Mouse (Mus musculus) lung, postnatal 0 days (tissue): ENCODE measurements around the gene Hsp90ab1. TPM values are rescaled to one million over a fixed set of nuclear protein-coding genes. Genes with fewer than 3 reads are reported as not detected.

Source experiments
- ATAC-seq: fragments of 200-750 bp; cut with Nextera tagmentation; 2 replicates; pipeline ENCODE4 v1.8.0; 2017; ENCODE audit warnings: moderate library complexity
- DNase-seq: peaks from one replicate; pipeline ENCODE4 v3.0.0-alpha.2; 2016; ENCODE audit warnings: low spot score
- H3K27ac ChIP-seq: fragments of 300-500 bp; sonication (generic); 2 replicates; pipeline ENCODE4 v1.5.1; 2014; ENCODE audit warnings: antibody characterized with exemption, mild to moderate bottlenecking, low read length, mixed read lengths
- H3K27me3 ChIP-seq: fragments of 300-500 bp; sonication (generic); replicated peaks from 2 replicates; pipeline ENCODE4 v1.6.1; 2014; ENCODE audit warnings: low read length, mixed read lengths; ENCODE audit not compliant: insufficient read depth
- H3K36me3 ChIP-seq: fragments of 300-500 bp; sonication (generic); 2 replicates; pipeline ENCODE4 v1.6.1; 2014; ENCODE audit warnings: low read length, mixed read lengths; ENCODE audit not compliant: insufficient read depth
- H3K4me1 ChIP-seq: fragments of 300-500 bp; sonication (generic); 2 replicates; pipeline ENCODE4 v1.6.1; 2014; ENCODE audit warnings: antibody characterized with exemption, low read depth, low read length, mixed read lengths; ENCODE audit not compliant: insufficient read depth
- H3K4me2 ChIP-seq: fragments of 300-500 bp; sonication (generic); replicated peaks from 2 replicates; pipeline ENCODE4 v1.6.1; 2014; ENCODE audit warnings: low read depth, mild to moderate bottlenecking, low read length, moderate library complexity, mixed read lengths
- H3K4me3 ChIP-seq: fragments of 300-500 bp; sonication (generic); 2 replicates; pipeline ENCODE4 v1.5.1; 2014; ENCODE audit warnings: low read depth, low read length
- H3K9ac ChIP-seq: fragments of 300-500 bp; sonication (generic); replicated peaks from 2 replicates; pipeline ENCODE4 v1.6.1; 2014; ENCODE audit warnings: low read depth, mild to moderate bottlenecking
- H3K9me3 ChIP-seq: fragments of 300-500 bp; sonication (generic); 2 replicates; pipeline ENCODE4 v1.6.1; 2016; ENCODE audit warnings: low read length, mixed read lengths
- CTCF ChIP-seq: IDR thresholded peaks from 2 replicates; pipeline ENCODE4 v1.5.1; 2016; ENCODE audit warnings: antibody characterized with exemption, mild to moderate bottlenecking
- EP300 ChIP-seq: IDR thresholded peaks from 2 replicates; pipeline ENCODE4 v1.6.1; 2016; ENCODE audit warnings: antibody characterized with exemption, mild to moderate bottlenecking, control low read depth
- WGBS: fragments of 180-500 bp; shearing (Covaris S2); extraction: QIAGEN DNeasy Blood & Tissue Kit; methylation state at CpG from one replicate; pipeline ENCODE4 v1.1.7; 2014; 5-methylcytosine and 5-hydroxymethylcytosine counted together
- polyA plus RNA-seq: library from polyadenylated mRNA; unstranded; fragments of >200 nt; fragmentation: Nextera tagmentation; extraction: Ambion mirVana; gene quantifications from 2 replicates; pipeline ENCODE4 v1.2.1, GENCODE M21; 2015

Gene Hsp90ab1
- polyA plus RNA-seq, 1 experiment from 2014 or later, result 607 TPM

- WGBS, result 74% methylated on average over 4 of the region's 4 CpGs
- no peak overlapping the region for H3K9ac ChIP-seq
- ATAC-seq (no peak), DNase-seq (peak; percentile 42)
- H3K4me1 ChIP-seq, result peaks cover 3% of the 10 kb centered on the region; the same call in 1 of the 2 replicates
- H3K9me3 ChIP-seq, result no peaks in the 10 kb centered on the region
- H3K4me3 ChIP-seq, result no peak overlapping the region
- H3K4me2 ChIP-seq, result no peak overlapping the region
- no peaks in the 10 kb centered on the region for H3K27me3 ChIP-seq
- H3K27ac ChIP-seq, result 0 out of 2 replicates have a peak overlapping the region, but pooled peaks have one; percentile 0
- H3K36me3 ChIP-seq, result peaks cover 45% of the 10 kb centered on the region
- TF ChIP-seq EP300 (no peak), CTCF (no peak)
Measured at GRCm38 (mm10) chr17:45569999-45570398, 3.1 kb downstream of the Hsp90ab1 start.

DNA sequence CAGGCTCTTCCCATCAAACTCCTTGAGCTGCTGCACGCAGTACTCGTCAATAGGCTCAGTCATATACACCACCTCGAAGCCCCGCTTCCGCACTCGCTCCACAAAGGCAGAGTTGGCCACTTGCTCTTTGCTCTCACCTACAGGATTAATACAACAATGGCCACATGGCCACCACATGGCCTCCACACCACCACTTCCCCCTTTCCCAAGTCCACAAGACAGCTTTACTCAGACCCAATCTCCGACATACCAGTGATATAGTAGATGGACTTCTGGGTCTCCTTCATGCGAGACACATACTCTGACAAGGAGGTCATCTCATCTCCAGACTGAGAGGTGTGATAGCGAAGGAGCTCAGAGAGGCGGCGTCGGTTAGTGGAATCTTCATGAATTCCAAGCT, 4.1 kb downstream of the Hsp90ab1 start:
- DNase-seq (no peak), ATAC-seq (no peak)
- no peaks in the 10 kb centered on the region for H3K9me3 ChIP-seq
- no peak overlapping the region for H3K4me3 ChIP-seq
- no peak overlapping the region for H3K4me2 ChIP-seq
- peaks cover 45% of the 10 kb centered on the region for H3K36me3 ChIP-seq
- no peak overlapping the region for H3K9ac ChIP-seq
- no peaks in the 10 kb centered on the region for H3K27me3 ChIP-seq
- TF ChIP-seq EP300 (no peak), CTCF (no peak)
- H3K27ac ChIP-seq, result no peak overlapping the region
- peaks cover 8% of the 10 kb centered on the region; the same call in 1 of the 2 replicates for H3K4me1 ChIP-seq
- WGBS, result 86% methylated on average over 12 of the region's 12 CpGs

DNA sequence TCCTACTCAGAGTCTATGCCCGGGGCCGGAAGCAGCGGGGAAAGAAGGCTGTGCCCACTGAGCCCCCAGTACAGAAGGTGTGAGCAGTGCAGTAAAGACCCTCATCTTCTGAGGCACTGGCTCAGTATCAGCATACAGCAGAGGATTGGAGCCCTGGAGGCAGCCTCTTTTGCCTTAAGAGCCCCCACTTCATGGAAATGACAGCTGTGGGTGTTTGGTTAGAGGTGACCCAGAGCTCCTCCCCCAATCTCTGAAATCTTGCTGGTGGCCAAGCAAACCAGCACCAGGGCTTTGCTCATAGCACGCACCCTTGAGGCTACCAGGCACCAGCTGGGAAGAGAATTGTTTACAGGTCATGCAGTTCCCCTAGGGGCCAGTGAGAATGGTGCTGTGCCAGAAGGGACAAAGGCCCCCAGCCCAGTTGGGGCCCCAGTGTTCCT, 5.9 kb downstream of the Hsp90ab1 start:
- Histone ChIP-seq H3K36me3 (peaks cover 45% of the 10 kb centered on the region), H3K27me3 (no peaks in the 10 kb centered on the region), H3K4me2 (no peak overlapping the region), H3K9me3 (no peaks in the 10 kb centered on the region), H3K27ac (no peak overlapping the region), H3K4me1 (peaks cover 8% of the 10 kb centered on the region; the same call in 1 of the 2 replicates), H3K9ac (no peak overlapping the region), H3K4me3 (no peak overlapping the region)
- no peak for TF ChIP-seq EP300
- ATAC-seq (no peak), DNase-seq (no peak)
- WGBS, result 30% methylated on average over 4 of the region's 4 CpGs

DNA sequence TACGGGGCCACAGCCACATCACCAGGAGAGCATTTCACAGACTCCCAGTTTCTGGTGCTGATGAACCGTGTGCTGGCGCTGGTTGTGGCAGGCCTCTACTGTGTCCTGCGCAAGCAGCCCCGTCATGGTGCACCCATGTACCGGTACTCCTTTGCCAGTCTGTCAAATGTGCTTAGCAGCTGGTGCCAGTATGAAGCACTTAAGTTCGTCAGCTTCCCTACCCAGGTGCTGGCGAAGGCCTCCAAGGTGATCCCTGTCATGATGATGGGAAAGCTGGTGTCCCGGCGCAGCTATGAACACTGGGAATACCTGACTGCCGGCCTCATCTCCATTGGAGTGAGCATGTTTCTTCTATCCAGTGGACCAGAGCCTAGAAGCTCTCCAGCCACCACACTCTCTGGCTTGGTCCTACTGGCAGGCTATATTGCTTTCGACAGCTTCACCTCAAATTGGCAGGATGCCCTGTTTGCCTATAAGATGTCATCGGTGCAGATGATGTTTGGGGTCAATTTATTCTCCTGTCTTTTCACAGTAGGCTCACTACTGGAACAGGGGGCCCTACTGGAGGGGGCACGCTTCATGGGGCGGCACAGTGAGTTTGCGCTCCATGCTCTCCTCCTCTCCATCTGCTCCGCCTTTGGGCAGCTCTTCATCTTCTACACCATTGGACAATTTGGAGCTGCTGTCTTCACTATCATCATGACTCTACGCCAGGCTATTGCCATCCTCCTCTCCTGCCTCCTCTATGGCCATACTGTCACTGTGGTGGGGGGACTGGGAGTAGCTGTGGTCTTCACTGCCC, 6.5 kb downstream of the Hsp90ab1 start:
- Histone ChIP-seq H3K9me3 (no peaks in the 10 kb centered on the region), H3K4me2 (no peak overlapping the region), H3K27ac (no peak overlapping the region), H3K4me1 (peaks cover 8% of the 10 kb centered on the region; the same call in 1 of the 2 replicates), H3K27me3 (no peaks in the 10 kb centered on the region), H3K9ac (no peak overlapping the region), H3K4me3 (no peak overlapping the region), H3K36me3 (peaks cover 45% of the 10 kb centered on the region)
- ATAC-seq (no peak), DNase-seq (no peak)
- WGBS, result 55% methylated on average over 18 of the region's 18 CpGs
- TF ChIP-seq EP300 (no peak), CTCF (no peak)

GRCm38 (mm10) chr17:45566031-45566359, 7.1 kb downstream of the Hsp90ab1 start:
- H3K4me3 ChIP-seq, result no peak overlapping the region
- TF ChIP-seq CTCF, result no peak
- no peak for TF ChIP-seq EP300
- peaks cover 8% of the 10 kb centered on the region; the same call in 1 of the 2 replicates for H3K4me1 ChIP-seq
- no peaks in the 10 kb centered on the region for H3K9me3 ChIP-seq
- peaks cover 41% of the 10 kb centered on the region for H3K36me3 ChIP-seq
- WGBS, result 65% methylated on average over 1 of the region's 1 CpGs
- H3K27ac ChIP-seq, result no peak overlapping the region
- ATAC-seq (no peak), DNase-seq (no peak)
- no peaks in the 10 kb centered on the region for H3K27me3 ChIP-seq
- no peak overlapping the region for H3K9ac ChIP-seq
- no peak overlapping the region for H3K4me2 ChIP-seq

GRCm38 (mm10) chr17:45565103-45565502, 8.0 kb downstream of the Hsp90ab1 start:
- WGBS, result 93% methylated on average over 11 of the region's 11 CpGs
- H3K4me1 ChIP-seq, result peaks cover 8% of the 10 kb centered on the region; the same call in 1 of the 2 replicates
- ATAC-seq (no peak), DNase-seq (no peak)
- no peak overlapping the region; the same call in 1 of the 2 replicates for H3K9ac ChIP-seq
- H3K4me3 ChIP-seq, result no peak overlapping the region
- H3K27me3 ChIP-seq, result no peaks in the 10 kb centered on the region
- H3K36me3 ChIP-seq, result peaks cover 32% of the 10 kb centered on the region
- H3K9me3 ChIP-seq, result no peaks in the 10 kb centered on the region
- H3K4me2 ChIP-seq, result no peak overlapping the region
- no peak overlapping the region for H3K27ac ChIP-seq
- no peak for TF ChIP-seq CTCF
- no peak for TF ChIP-seq EP300
